Mouse (Mus musculus): Measurements from ENCODE around the gene Gm10142. TPM values are rescaled to one million over a fixed set of nuclear protein-coding genes. Genes with fewer than 3 reads are reported as not detected.

Gene Gm10142
- 0.56 and 0.64 TPM in 2 replicates for polyA plus RNA-seq (2015; fragmentation: Nextera tagmentation; extraction: Ambion mirVana)

DNA sequence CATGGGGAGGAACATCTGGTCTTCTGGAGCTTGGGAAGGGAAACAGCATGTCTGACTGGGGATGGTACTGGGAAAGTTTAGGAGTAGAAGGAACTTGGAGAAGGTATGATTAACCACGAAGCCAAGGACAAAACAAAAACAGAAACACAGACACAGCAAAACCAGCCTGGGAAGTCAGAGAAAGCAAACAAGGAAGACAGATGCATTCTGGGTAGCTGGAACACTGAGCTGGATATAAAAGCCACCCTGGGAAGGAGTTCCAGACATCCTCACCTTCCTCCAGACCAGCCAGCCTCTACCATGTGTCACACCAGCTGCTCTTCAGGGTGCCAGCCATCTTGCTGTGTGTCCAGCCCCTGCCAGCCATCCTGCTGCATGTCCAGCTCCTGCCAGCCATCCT, at the start of gene Gm10142:
Gm10142 (plus strand) TSS at position 301 of the 400 bp plus-strand sequence.
- H3K9ac ChIP-seq (ENCODE audit: low read length) = no peak within 1 kb of the TSS
- no peak within 1 kb of the TSS for H3K4me2 ChIP-seq (replicated peaks; ENCODE audit: low read depth)
- TF ChIP-seq EP300 (optimal IDR thresholded peaks at IDR 0.05) (no peak), CTCF (IDR thresholded peaks at IDR 0.05; ENCODE audit: low read depth) (no peak)
- H3K4me3 ChIP-seq (ENCODE audit: low read depth, low read length) = no peak within 1 kb of the TSS
- DNase-seq (ENCODE audit: low spot score) = no peak
- 88% methylated on average over 1 of the region's 1 CpGs for WGBS
- H3K9me3 ChIP-seq (ENCODE audit: control insufficient read depth, low read length) = no peaks in the 10 kb centered on the region
- no peak within 1 kb of the TSS for H3K27ac ChIP-seq (replicated peaks)
- ATAC-seq (ENCODE audit: low FRiP score, low TSS enrichment) = no peak
- H3K27me3 ChIP-seq (ENCODE audit: control insufficient read depth, insufficient read depth, low read length) = no peaks in the 10 kb centered on the region
- H3K4me1 ChIP-seq (replicated peaks; ENCODE audit: control insufficient read depth, insufficient read depth) = no peaks in the 10 kb centered on the region
- H3K36me3 ChIP-seq (ENCODE audit: control insufficient read depth, insufficient read depth, low read length) = no peaks in the 10 kb centered on the region

DNA sequence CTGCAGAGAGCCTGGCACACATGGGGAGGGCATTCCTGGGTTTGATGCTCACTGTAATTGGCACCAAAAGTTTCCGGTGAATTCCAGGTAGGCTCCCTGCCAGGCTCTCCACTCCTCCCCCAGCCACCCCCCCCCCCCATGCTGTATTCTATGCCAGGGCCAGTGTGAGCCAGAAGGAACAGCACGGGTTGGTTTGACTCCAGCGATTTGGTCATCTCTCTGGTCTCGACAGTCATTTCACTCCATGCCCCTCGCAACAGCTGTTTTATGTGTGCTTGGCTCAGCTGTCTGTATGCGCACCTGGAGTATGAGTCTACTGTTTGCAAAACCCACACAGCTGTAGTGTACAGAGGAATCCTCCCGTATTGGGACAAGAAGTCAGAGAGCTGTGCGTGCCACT, 49.3 kb upstream of the Gm10142 start:
- DNase-seq (ENCODE audit: low spot score) (no peak), ATAC-seq (ENCODE audit: low FRiP score, low TSS enrichment) (0 out of 2 replicates have a peak, but pooled peaks have one; percentile 36)
- Histone ChIP-seq H3K27me3 (ENCODE audit: control insufficient read depth, insufficient read depth, low read length) (no peaks in the 10 kb centered on the region), H3K9ac (ENCODE audit: low read length) (no peak overlapping the region), H3K4me2 (replicated peaks; ENCODE audit: low read depth) (no peak overlapping the region), H3K4me3 (ENCODE audit: low read depth, low read length) (no peak overlapping the region), H3K4me1 (replicated peaks; ENCODE audit: control insufficient read depth, insufficient read depth) (no peaks in the 10 kb centered on the region), H3K27ac (replicated peaks) (no peak overlapping the region), H3K9me3 (ENCODE audit: control insufficient read depth, low read length) (no peaks in the 10 kb centered on the region), H3K36me3 (ENCODE audit: control insufficient read depth, insufficient read depth, low read length) (no peaks in the 10 kb centered on the region)
- WGBS = 29% methylated on average over 8 of the region's 8 CpGs
- TF ChIP-seq EP300 (optimal IDR thresholded peaks at IDR 0.05) (no peak), CTCF (IDR thresholded peaks at IDR 0.05; ENCODE audit: low read depth) (no peak)

DNA sequence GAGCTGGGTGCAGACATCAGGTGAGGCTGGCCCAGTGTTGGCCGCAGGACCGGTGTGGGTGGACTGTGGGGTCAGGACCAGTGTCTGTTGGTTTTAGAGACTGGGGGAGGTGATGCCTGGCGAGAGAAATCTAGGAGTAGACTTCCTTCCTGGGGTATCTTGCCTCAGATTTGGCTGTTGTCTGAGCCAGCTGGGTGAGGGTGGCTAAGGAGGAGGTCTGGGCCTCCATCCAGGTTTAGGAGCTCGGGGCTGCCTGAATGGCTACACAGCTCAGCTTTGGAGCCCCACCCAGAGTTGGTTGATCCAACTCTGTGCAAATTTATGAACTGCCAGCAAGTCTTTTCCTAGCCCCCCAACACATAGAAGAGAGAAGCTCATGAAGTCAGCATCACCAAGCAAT, 48.2 kb upstream of the Gm10142 start:
- DNase-seq (ENCODE audit: low spot score) = no peak
- Histone ChIP-seq H3K36me3 (ENCODE audit: control insufficient read depth, insufficient read depth, low read length) (no peaks in the 10 kb centered on the region), H3K27ac (replicated peaks) (no peak overlapping the region), H3K27me3 (ENCODE audit: control insufficient read depth, insufficient read depth, low read length) (no peaks in the 10 kb centered on the region), H3K9ac (ENCODE audit: low read length) (no peak overlapping the region), H3K4me2 (replicated peaks; ENCODE audit: low read depth) (no peak overlapping the region), H3K4me1 (replicated peaks; ENCODE audit: control insufficient read depth, insufficient read depth) (no peaks in the 10 kb centered on the region), H3K9me3 (ENCODE audit: control insufficient read depth, low read length) (no peaks in the 10 kb centered on the region), H3K4me3 (ENCODE audit: low read depth, low read length) (no peak overlapping the region)
- no peak for ATAC-seq (ENCODE audit: low FRiP score, low TSS enrichment)
- 63% methylated on average over 4 of the region's 4 CpGs for WGBS
- TF ChIP-seq CTCF (IDR thresholded peaks at IDR 0.05; ENCODE audit: low read depth) (no peak), EP300 (optimal IDR thresholded peaks at IDR 0.05) (no peak)

DNA sequence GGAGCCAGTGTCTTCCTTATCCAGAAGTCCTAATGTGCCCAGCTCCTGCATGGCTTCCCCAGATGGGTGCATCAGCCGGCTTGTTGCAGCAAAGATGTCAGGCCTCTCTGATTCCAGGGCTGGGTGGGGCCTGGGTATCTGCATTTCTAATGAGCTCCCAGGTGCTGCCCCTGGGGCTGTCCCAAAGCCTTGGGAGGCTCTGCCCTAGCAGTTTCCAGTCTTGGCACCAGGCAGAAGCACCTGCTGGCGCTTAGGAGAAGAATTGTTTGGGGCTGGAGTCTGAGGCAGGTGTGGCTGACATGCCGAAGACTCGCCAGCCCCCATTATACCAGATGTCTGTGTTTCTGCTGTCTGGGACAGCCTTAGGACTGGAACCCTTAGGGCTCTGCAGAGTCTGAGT, 44.9 kb upstream of the Gm10142 start:
- no peaks in the 10 kb centered on the region for H3K36me3 ChIP-seq (ENCODE audit: control insufficient read depth, insufficient read depth, low read length)

DNA sequence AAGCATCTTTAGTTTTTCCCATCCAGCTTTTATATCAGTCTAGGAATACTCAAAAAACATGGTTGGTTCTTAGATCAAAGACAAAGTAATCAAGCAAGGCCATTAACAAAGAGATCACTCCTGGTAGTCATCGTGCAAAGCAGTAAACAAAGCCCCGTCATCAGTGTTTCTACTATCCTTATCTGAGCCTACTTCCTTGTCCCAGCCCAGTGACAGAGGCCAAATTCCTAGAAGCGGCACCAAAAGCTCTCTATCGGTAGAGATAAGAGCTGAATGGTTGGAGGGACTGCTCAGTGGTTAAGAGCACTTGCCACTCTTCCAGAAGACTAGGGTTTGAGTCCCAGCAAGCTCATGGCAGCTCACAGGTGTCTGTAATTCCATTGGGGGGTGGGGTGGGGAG, 44.1 kb upstream of the Gm10142 start:
- ATAC-seq (ENCODE audit: low FRiP score, low TSS enrichment) = no peak

More for the DNA sequence above, 44.9 kb upstream of the Gm10142 start:
- H3K27me3 ChIP-seq (ENCODE audit: control insufficient read depth, insufficient read depth, low read length) = no peaks in the 10 kb centered on the region
- H3K4me1 ChIP-seq (replicated peaks; ENCODE audit: control insufficient read depth, insufficient read depth) = no peaks in the 10 kb centered on the region
- H3K9me3 ChIP-seq (ENCODE audit: control insufficient read depth, low read length) = no peaks in the 10 kb centered on the region
- no peak overlapping the region for H3K4me3 ChIP-seq (ENCODE audit: low read depth, low read length)
- no peak overlapping the region for H3K27ac ChIP-seq (replicated peaks)
- no peak overlapping the region for H3K9ac ChIP-seq (ENCODE audit: low read length)
- no peak overlapping the region for H3K4me2 ChIP-seq (replicated peaks; ENCODE audit: low read depth)
- WGBS = 69% methylated on average over 4 of the region's 4 CpGs
- TF ChIP-seq EP300 (optimal IDR thresholded peaks at IDR 0.05) = no peak
- TF ChIP-seq CTCF (IDR thresholded peaks at IDR 0.05; ENCODE audit: low read depth) = no peak
- DNase-seq (ENCODE audit: low spot score) (no peak), ATAC-seq (ENCODE audit: low FRiP score, low TSS enrichment) (no peak)

DNA sequence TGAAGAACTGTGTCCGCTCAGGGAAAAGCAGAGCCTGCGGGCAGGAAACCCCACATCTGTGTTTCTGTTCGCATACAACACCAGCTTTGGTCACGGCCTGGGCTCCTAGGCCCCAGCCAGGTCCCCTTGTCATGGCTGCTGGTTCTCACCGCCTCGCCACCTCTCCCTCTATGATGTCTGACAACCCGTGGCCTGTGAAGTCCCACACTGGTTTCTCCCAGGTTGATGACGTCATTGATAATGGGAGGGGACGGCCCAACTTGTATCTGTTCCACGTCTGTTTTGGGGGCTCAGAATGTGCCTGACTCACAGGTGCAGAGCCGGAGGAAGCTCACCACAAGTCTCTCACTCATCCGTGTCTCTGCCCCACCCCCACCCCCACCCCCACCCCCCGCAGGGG, 41.8 kb upstream of the Gm10142 start:
- no peak overlapping the region for H3K9ac ChIP-seq (ENCODE audit: low read length)
- H3K27ac ChIP-seq (replicated peaks) = no peak overlapping the region
- no peak overlapping the region for H3K4me3 ChIP-seq (ENCODE audit: low read depth, low read length)
- TF ChIP-seq CTCF (IDR thresholded peaks at IDR 0.05; ENCODE audit: low read depth) (no peak), EP300 (optimal IDR thresholded peaks at IDR 0.05) (no peak)
- no peaks in the 10 kb centered on the region for H3K36me3 ChIP-seq (ENCODE audit: control insufficient read depth, insufficient read depth, low read length)
- 59% methylated on average over 13 of the region's 13 CpGs for WGBS
- no peak for DNase-seq (ENCODE audit: low spot score)
- H3K4me2 ChIP-seq (replicated peaks; ENCODE audit: low read depth) = no peak overlapping the region
- ATAC-seq (ENCODE audit: low FRiP score, low TSS enrichment) = no peak
- H3K27me3 ChIP-seq (ENCODE audit: control insufficient read depth, insufficient read depth, low read length) = no peaks in the 10 kb centered on the region; the same call in 1 of the 2 replicates
- H3K4me1 ChIP-seq (replicated peaks; ENCODE audit: control insufficient read depth, insufficient read depth) = no peaks in the 10 kb centered on the region
- no peaks in the 10 kb centered on the region for H3K9me3 ChIP-seq (ENCODE audit: control insufficient read depth, low read length)

More for the DNA sequence above, 44.1 kb upstream of the Gm10142 start:
- H3K27ac ChIP-seq (replicated peaks) = no peak overlapping the region
- H3K4me2 ChIP-seq (replicated peaks; ENCODE audit: low read depth) = no peak overlapping the region
- H3K36me3 ChIP-seq (ENCODE audit: control insufficient read depth, insufficient read depth, low read length) = no peaks in the 10 kb centered on the region
- no peaks in the 10 kb centered on the region for H3K9me3 ChIP-seq (ENCODE audit: control insufficient read depth, low read length)
- no peaks in the 10 kb centered on the region for H3K4me1 ChIP-seq (replicated peaks; ENCODE audit: control insufficient read depth, insufficient read depth)
- H3K9ac ChIP-seq (ENCODE audit: low read length) = no peak overlapping the region
- no peak for DNase-seq (ENCODE audit: low spot score)
- no peaks in the 10 kb centered on the region for H3K27me3 ChIP-seq (ENCODE audit: control insufficient read depth, insufficient read depth, low read length)
- TF ChIP-seq EP300 (optimal IDR thresholded peaks at IDR 0.05) = no peak
- 38% methylated on average over 4 of the region's 4 CpGs for WGBS
- no peak overlapping the region for H3K4me3 ChIP-seq (ENCODE audit: low read depth, low read length)

Measured in stomach, postnatal 0 days (tissue).